Mouse (Mus musculus) hindbrain, embryonic 15.5 days (tissue): ENCODE data around the gene Pheta1. TPM values are rescaled to one million over a fixed set of nuclear protein-coding genes. Genes with fewer than 3 reads are reported as not detected.

ENCODE experiments used
- ATAC-seq: fragments of 200-750 bp; cut with Nextera tagmentation; 2 replicates; pipeline ENCODE4 v1.8.0; 2017; ENCODE audit warnings: low read depth, moderate number of reproducible peaks, moderate TSS enrichment; ENCODE audit not compliant: low FRiP score
- H3K27ac ChIP-seq: fragments of 300-500 bp; sonication (generic); replicated peaks from 2 replicates; pipeline ENCODE4 v1.5.1; 2015; ENCODE audit warnings: mild to moderate bottlenecking, inconsistent platforms
- H3K27me3 ChIP-seq: fragments of 300-500 bp; sonication (generic); 2 replicates; pipeline ENCODE4 v1.6.1; 2015; ENCODE audit warnings: control low read depth, inconsistent platforms
- H3K36me3 ChIP-seq: fragments of 300-500 bp; sonication (generic); 2 replicates; pipeline ENCODE4 v1.6.1; 2015; ENCODE audit warnings: control low read depth, inconsistent platforms
- H3K4me1 ChIP-seq: fragments of 300-500 bp; sonication (generic); replicated peaks from 2 replicates; pipeline ENCODE4 v1.6.1; 2015; ENCODE audit warnings: control low read depth, inconsistent platforms
- H3K4me2 ChIP-seq: fragments of 300-500 bp; sonication (generic); 2 replicates; pipeline ENCODE4 v1.6.1; 2015; ENCODE audit warnings: moderate library complexity, mild to moderate bottlenecking, inconsistent platforms
- H3K4me3 ChIP-seq: fragments of 300-500 bp; sonication (generic); 2 replicates; pipeline ENCODE4 v1.5.1; 2015; ENCODE audit warnings: mild to moderate bottlenecking, inconsistent platforms
- H3K9ac ChIP-seq: fragments of 300-500 bp; sonication (generic); 2 replicates; pipeline ENCODE4 v1.6.1; 2015; ENCODE audit warnings: inconsistent platforms
- H3K9me3 ChIP-seq: fragments of 300-500 bp; sonication (generic); 2 replicates; pipeline ENCODE4 v1.6.1; 2016; ENCODE audit warnings: control low read depth, inconsistent platforms
- WGBS: fragments of 180-500 bp; shearing (Covaris S2); methylation state at CpG from one replicate; pipeline ENCODE4 v1.1.7; 2015; 5-methylcytosine and 5-hydroxymethylcytosine counted together
- polyA plus RNA-seq: library from polyadenylated mRNA; unstranded; fragments of >200 nt; fragmentation: Nextera tagmentation; extraction: Ambion mirVana; gene quantifications from 2 replicates; pipeline ENCODE4 v1.2.1, GENCODE M21; 2015

The Pheta1 gene
- polyA plus RNA-seq, 1 experiment from 2014 or later, result 42.0 TPM

- no peak for ATAC-seq
- H3K4me1 ChIP-seq, result peaks cover 39% of the 10 kb centered on the region
- H3K9ac ChIP-seq, result peak overlapping the region; percentile 76
- 0 out of 2 replicates have a peak overlapping the region, but pooled peaks have one; percentile 47 for H3K27ac ChIP-seq
- no peaks in the 10 kb centered on the region for H3K9me3 ChIP-seq
- H3K36me3 ChIP-seq, result peaks cover 11% of the 10 kb centered on the region; the same call in 1 of the 2 replicates
- peak overlapping the region; percentile 82 for H3K4me2 ChIP-seq
- WGBS, result 41% methylated on average over 20 of the region's 20 CpGs
- peak overlapping the region; percentile 73 for H3K4me3 ChIP-seq
- peaks cover 8% of the 10 kb centered on the region; the same call in 1 of the 2 replicates for H3K27me3 ChIP-seq
Measured at GRCm38 (mm10) chr5:121849478-121850349, 930 bp downstream of the Pheta1 start.

- Histone ChIP-seq H3K36me3 (peaks cover 11% of the 10 kb centered on the region; the same call in 1 of the 2 replicates), H3K9me3 (no peaks in the 10 kb centered on the region), H3K9ac (no peak overlapping the region), H3K27me3 (no peaks in the 10 kb centered on the region), H3K4me3 (no peak overlapping the region), H3K4me2 (no peak overlapping the region), H3K4me1 (peaks cover 30% of the 10 kb centered on the region), H3K27ac (no peak overlapping the region)
- WGBS, result 76% methylated on average over 9 of the region's 9 CpGs
- no peak for ATAC-seq
Measured at GRCm38 (mm10) chr5:121853368-121854051, 4.7 kb downstream of the Pheta1 start.

DNA sequence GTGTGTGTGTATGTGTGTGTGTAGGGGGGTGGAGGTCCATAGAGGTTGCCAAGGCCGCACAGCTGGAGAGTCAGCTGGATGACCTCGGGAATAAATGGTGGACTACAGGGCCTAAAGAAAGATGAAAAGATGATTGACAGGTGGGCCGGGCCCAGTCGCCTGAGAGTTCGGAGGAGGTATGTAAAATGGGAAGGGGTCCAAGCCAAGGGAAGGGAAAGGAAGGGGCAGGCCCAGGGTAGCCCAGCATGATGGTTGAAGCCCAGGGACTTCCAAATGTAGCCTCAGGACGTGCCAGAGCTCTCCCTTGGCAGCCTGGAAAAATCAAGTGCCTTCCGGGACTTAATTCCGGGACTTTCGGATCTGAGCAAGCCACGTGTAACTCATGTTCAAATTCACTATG lies 6.0 kb downstream of the Pheta1 start:
- H3K27ac ChIP-seq, result no peak overlapping the region
- H3K4me2 ChIP-seq, result no peak overlapping the region
- no peaks in the 10 kb centered on the region for H3K27me3 ChIP-seq
- H3K36me3 ChIP-seq, result peaks cover 11% of the 10 kb centered on the region; the same call in 1 of the 2 replicates
- no peak for ATAC-seq
- H3K4me1 ChIP-seq, result peaks cover 25% of the 10 kb centered on the region
- H3K4me3 ChIP-seq, result no peak overlapping the region
- no peaks in the 10 kb centered on the region for H3K9me3 ChIP-seq
- 30% methylated on average over 10 of the region's 10 CpGs for WGBS
- H3K9ac ChIP-seq, result no peak overlapping the region

- no peak overlapping the region for H3K27ac ChIP-seq
- no peaks in the 10 kb centered on the region for H3K9me3 ChIP-seq
- WGBS, result 88% methylated on average over 11 of the region's 11 CpGs
- H3K4me2 ChIP-seq, result no peak overlapping the region
- no peak overlapping the region for H3K9ac ChIP-seq
- peaks cover 25% of the 10 kb centered on the region for H3K36me3 ChIP-seq
- ATAC-seq, result no peak
- no peaks in the 10 kb centered on the region for H3K27me3 ChIP-seq
- 0 out of 2 replicates have a peak, but pooled peaks cover 7% of the 10 kb centered on the region for H3K4me1 ChIP-seq
- no peak overlapping the region for H3K4me3 ChIP-seq
Measured at GRCm38 (mm10) chr5:121856740-121857139, 8.0 kb downstream of the Pheta1 start.

DNA sequence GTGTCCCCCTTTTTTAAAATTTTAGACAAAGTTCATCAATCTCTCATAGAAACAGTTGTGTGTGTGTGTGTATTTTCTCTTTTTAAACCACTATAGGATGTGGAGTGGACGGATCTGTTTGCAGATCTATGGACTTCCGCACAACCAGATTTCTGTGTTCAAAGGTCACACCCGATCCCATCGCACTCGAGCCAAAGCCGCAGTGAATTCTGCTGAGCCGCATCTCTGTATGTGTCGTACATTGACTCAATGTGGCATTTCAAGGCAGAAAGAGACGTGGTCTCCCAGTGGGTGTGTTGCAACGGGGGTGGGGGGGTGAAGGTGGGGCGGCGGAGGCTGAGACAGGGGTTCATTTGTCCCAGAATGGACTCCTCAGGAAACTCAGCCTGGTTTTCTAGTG lies 9.6 kb downstream of the Pheta1 start:
- H3K27ac ChIP-seq, result no peak overlapping the region
- H3K4me1 ChIP-seq, result 0 out of 2 replicates have a peak, but pooled peaks cover 5% of the 10 kb centered on the region
- peaks cover 15% of the 10 kb centered on the region for H3K36me3 ChIP-seq
- H3K4me3 ChIP-seq, result no peak overlapping the region
- no peak overlapping the region for H3K4me2 ChIP-seq
- WGBS, result 94% methylated on average over 12 of the region's 12 CpGs
- no peak for ATAC-seq
- no peaks in the 10 kb centered on the region for H3K27me3 ChIP-seq
- no peaks in the 10 kb centered on the region for H3K9me3 ChIP-seq
- H3K9ac ChIP-seq, result no peak overlapping the region

DNA sequence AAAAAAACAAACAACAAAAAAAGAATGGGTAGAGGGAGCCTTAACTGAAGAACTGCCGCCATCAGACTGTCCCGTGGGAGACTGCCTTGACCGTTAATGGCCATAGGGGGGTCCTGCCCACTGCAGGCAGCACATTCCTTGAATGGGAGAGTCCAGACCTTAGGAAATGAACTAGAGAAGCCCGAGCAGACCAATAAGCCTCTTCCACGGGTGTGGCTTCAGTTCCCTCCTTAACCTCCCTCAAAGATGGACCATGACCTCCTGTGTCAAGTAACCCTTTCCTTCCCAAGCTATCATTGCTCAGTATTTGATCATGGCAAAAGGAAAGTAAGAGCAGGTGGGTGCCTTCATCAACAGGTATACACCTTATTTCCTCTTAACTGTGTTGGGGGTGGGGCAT lies 13.2 kb downstream of the Pheta1 start:
- Histone ChIP-seq H3K4me2 (no peak overlapping the region), H3K9me3 (no peaks in the 10 kb centered on the region), H3K27me3 (no peaks in the 10 kb centered on the region), H3K4me3 (no peak overlapping the region), H3K9ac (no peak overlapping the region), H3K36me3 (peaks cover 14% of the 10 kb centered on the region), H3K27ac (no peak overlapping the region), H3K4me1 (no peaks in the 10 kb centered on the region)
- ATAC-seq, result no peak
- 58% methylated on average over 5 of the region's 5 CpGs for WGBS

DNA sequence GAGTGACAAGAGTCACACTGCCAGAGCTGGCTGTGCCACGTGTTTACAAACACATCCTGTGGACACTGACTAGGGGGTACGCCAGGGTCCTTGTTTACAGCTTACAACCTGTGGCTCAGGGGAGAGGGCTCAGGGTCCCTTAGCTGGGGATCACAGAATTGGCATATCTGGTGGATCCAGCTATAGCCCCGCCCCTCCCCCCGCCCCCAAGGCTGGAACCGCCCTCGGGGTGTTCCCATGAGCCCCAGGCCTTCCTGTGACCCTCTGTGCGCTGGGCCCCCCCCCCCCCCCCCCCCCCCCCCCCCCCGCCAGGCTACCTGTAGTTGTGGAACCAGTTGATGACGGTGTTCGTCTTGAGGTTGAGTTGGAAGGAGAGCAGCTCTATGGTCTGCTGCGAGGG lies 15.5 kb downstream of the Pheta1 start:
- 18% methylated on average over 6 of the region's 11 CpGs for WGBS

DNA sequence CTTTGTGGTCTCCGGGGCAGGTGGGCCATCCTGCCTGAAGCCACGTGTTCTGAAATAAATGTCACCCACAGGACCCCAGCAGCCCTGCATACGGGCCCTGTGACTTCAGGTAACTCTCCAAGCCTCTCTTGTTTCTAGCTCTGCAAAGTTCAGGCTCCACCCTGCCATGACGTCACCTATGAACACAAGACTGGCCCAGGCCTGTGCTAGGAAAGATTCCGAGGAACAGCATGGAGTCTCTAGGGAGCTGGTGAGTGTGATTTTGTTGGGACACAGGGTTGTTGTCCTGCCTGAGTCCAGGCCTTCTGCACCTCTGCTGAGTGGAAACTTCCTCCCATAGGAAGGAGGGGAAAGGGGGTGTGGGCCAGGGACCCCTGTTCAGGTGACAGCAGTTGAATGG lies 19.2 kb downstream of the Pheta1 start:
- no peak overlapping the region for H3K4me3 ChIP-seq
- no peaks in the 10 kb centered on the region for H3K9me3 ChIP-seq
- H3K36me3 ChIP-seq, result peaks cover 5% of the 10 kb centered on the region; the same call in 1 of the 2 replicates
- ATAC-seq, result no peak
- H3K27ac ChIP-seq, result no peak overlapping the region
- H3K4me1 ChIP-seq, result no peaks in the 10 kb centered on the region
- H3K4me2 ChIP-seq, result no peak overlapping the region
- H3K27me3 ChIP-seq, result no peaks in the 10 kb centered on the region
- H3K9ac ChIP-seq, result no peak overlapping the region
- 74% methylated on average over 5 of the region's 5 CpGs for WGBS

More for the DNA sequence above, 15.5 kb downstream of the Pheta1 start:
- Histone ChIP-seq H3K4me1 (no peaks in the 10 kb centered on the region), H3K27me3 (no peaks in the 10 kb centered on the region), H3K36me3 (peaks cover 19% of the 10 kb centered on the region), H3K4me3 (no peak overlapping the region), H3K9ac (no peak overlapping the region), H3K4me2 (no peak overlapping the region), H3K27ac (no peak overlapping the region), H3K9me3 (no peaks in the 10 kb centered on the region)
- ATAC-seq, result no peak

DNA sequence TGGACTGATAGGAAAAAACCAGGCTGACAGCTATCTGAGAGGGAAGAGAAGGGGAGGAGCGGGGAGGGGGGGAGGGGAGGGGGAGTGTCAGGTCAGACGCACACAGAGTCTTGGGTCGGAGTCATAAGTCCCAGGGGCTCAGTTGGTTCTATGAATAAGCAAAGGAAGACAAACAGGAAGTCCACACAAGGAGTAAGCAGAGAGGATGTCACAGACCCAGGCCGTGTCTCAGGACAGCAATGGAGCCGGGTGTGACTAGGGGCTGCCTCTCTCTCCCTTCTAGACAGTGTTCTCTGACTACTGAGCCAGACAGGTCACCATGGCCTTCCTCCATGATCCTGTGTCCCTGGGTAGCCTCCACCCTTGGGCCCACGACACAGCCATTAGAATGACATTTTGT lies 22.0 kb downstream of the Pheta1 start:
- H3K27ac ChIP-seq, result no peak overlapping the region
- 75% methylated on average over 6 of the region's 6 CpGs for WGBS
- no peak for ATAC-seq
- peaks cover 5% of the 10 kb centered on the region; the same call in 1 of the 2 replicates for H3K36me3 ChIP-seq
- no peaks in the 10 kb centered on the region for H3K27me3 ChIP-seq
- no peaks in the 10 kb centered on the region for H3K9me3 ChIP-seq
- H3K9ac ChIP-seq, result no peak overlapping the region
- H3K4me1 ChIP-seq, result no peaks in the 10 kb centered on the region
- H3K4me3 ChIP-seq, result no peak overlapping the region
- no peak overlapping the region for H3K4me2 ChIP-seq

GRCm38 (mm10) chr5:121871515-121872030 lies 22.8 kb downstream of the Pheta1 start:
- no peak overlapping the region for H3K27ac ChIP-seq
- no peak overlapping the region for H3K9ac ChIP-seq
- 84% methylated on average over 13 of the region's 13 CpGs for WGBS
- no peaks in the 10 kb centered on the region for H3K4me1 ChIP-seq
- ATAC-seq, result no peak
- no peak overlapping the region for H3K4me2 ChIP-seq
- H3K27me3 ChIP-seq, result no peaks in the 10 kb centered on the region
- no peaks in the 10 kb centered on the region for H3K9me3 ChIP-seq
- peaks cover 7% of the 10 kb centered on the region; the same call in 1 of the 2 replicates for H3K36me3 ChIP-seq
- no peak overlapping the region for H3K4me3 ChIP-seq

DNA sequence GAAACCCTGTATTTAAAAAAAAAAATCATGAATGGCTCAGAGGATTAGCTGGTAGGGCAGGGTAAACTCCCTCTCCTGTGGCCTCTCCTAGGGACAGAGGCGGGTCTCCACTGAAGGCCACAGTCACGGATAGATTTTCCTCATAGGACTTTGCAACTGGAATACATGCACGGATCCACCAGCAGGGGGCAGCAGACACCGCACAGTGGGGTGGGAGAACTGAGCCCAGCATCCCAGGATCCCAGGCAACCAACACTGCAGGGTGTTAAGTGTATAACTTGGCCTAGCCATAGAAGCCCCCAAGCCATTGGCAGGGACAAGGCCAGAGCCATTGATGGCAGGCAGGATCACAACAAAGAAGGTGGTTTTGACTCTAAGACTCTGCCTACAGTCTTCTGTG lies 23.4 kb downstream of the Pheta1 start:
- Histone ChIP-seq H3K4me1 (no peaks in the 10 kb centered on the region), H3K36me3 (peaks cover 7% of the 10 kb centered on the region; the same call in 1 of the 2 replicates), H3K4me3 (no peak overlapping the region), H3K9ac (no peak overlapping the region), H3K27me3 (no peaks in the 10 kb centered on the region), H3K9me3 (no peaks in the 10 kb centered on the region), H3K27ac (no peak overlapping the region), H3K4me2 (no peak overlapping the region)
- 9% methylated on average over 4 of the region's 4 CpGs for WGBS
- peak; percentile 70 for ATAC-seq

DNA sequence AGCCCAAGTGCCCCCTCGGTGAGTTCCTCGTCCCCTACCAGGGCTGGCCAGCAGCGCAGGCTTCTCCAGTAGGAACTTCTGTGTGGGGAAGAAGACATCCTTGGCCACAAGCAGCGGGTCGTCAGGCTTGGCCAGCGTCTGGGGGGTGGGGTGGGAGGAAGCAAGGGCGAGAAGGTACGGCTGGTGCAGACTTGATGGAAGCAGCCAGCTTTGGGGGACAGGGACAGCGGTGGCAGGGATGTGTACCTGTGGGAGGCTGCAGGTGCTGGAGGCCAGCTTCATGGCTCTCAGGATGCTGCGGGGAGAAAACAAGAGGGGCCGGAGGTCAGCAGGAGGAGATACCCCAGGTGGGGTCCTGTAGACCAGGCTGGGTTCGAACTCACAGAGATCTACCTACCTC lies 26.3 kb downstream of the Pheta1 start:
- H3K9me3 ChIP-seq, result no peaks in the 10 kb centered on the region
- ATAC-seq, result no peak
- H3K4me1 ChIP-seq, result no peaks in the 10 kb centered on the region
- H3K36me3 ChIP-seq, result peaks cover 6% of the 10 kb centered on the region; the same call in 1 of the 2 replicates
- H3K9ac ChIP-seq, result no peak overlapping the region
- no peak overlapping the region for H3K27ac ChIP-seq
- no peak overlapping the region for H3K4me2 ChIP-seq
- H3K27me3 ChIP-seq, result no peaks in the 10 kb centered on the region
- 93% methylated on average over 12 of the region's 12 CpGs for WGBS
- no peak overlapping the region for H3K4me3 ChIP-seq
